Mouse (Mus musculus) embryonic fibroblast, embryonic 13.5 days (primary cell): ENCODE results near the gene Vipr2.

Experiments used
- CTCF ChIP-seq: IDR thresholded peaks from 2 replicates; pipeline ENCODE4 v1.5.1; 2011; ENCODE audit warnings: mild to moderate bottlenecking, control low read depth, low read length, moderate library complexity, borderline replicate concordance; ENCODE audit not compliant: insufficient read depth
- POLR2A ChIP-seq: IDR thresholded peaks from 2 replicates; pipeline ENCODE4 v1.6.1; 2011; ENCODE audit warnings: low read depth, mild to moderate bottlenecking, control low read depth, low read length, moderate library complexity

- no peak for TF ChIP-seq CTCF
- no peak for TF ChIP-seq POLR2A
Measured at GRCm38 (mm10) chr12:116115781-116116180, 38.3 kb downstream of the Vipr2 start.
